10 mouse cellular contexts compared by ENCODE assay signal in genomic region chr4:153806820-153807436, GRCm38 (mm10).
DNase-seq lines count a peak whose midpoint lies in the region; ATAC-seq and TF ChIP-seq lines count a peak whose summit lies in the region.
"Had no signal": no experiment of that assay in that cellular context is flagged by ENCODE, and none has a peak within 500 bp of the region (broad histone marks: within the 10 kb centered on the region; RNA-seq: fewer than 3 reads in every experiment).

No protein-coding gene starts in this region.

- H3K27ac ChIP-seq in forebrain, embryonic 15.5 days (replicated peaks): peak overlapping the region; percentile 84
- 0 out of 2 replicates have a peak overlapping the region, but pooled peaks have one; percentile 39 for H3K27ac ChIP-seq in midbrain, embryonic 12.5 days (replicated peaks)
- H3K27ac ChIP-seq: liver, embryonic 12.5 days had no signal

- WGBS in forebrain, embryonic 15.5 days: 8% methylated on average over 10 of the region's 10 CpGs
- 22% methylated on average over 10 of the region's 10 CpGs for WGBS in midbrain, embryonic 12.5 days

- no peak for TF ChIP-seq CTCF in E14TG2a.4 (conservative IDR thresholded peaks at IDR 0.05; ENCODE audit: low read length)

- peak overlapping the region; percentile 24; the same call in 1 of the 2 replicates for H3K9ac ChIP-seq in forebrain, embryonic 15.5 days (replicated peaks)
- no peak overlapping the region for H3K9ac ChIP-seq in midbrain, embryonic 12.5 days (replicated peaks)
- H3K9ac ChIP-seq: liver, embryonic 12.5 days had no signal

- peaks cover 33% of the 10 kb centered on the region for H3K4me1 ChIP-seq in E14TG2a.4 (replicated peaks; ENCODE audit: low read depth, low read length)
- H3K4me1 ChIP-seq in forebrain, embryonic 15.5 days: peaks cover 21% of the 10 kb centered on the region
- peaks cover 24% of the 10 kb centered on the region for H3K4me1 ChIP-seq in midbrain, embryonic 12.5 days
- H3K4me1 ChIP-seq: liver, embryonic 12.5 days had no signal

- ATAC-seq in forebrain, embryonic 15.5 days (replicated peaks): peak; percentile 53
- peak; percentile 41 for ATAC-seq in midbrain, embryonic 12.5 days (ENCODE audit: low FRiP score, low read depth)
- ATAC-seq: liver, embryonic 12.5 days had no signal

- peaks cover 48% of the 10 kb centered on the region for H3K27me3 ChIP-seq in E14TG2a.4 (ENCODE audit: insufficient read depth, low read length)
- H3K27me3 ChIP-seq in forebrain, embryonic 15.5 days: no peaks in the 10 kb centered on the region
- peaks cover 28% of the 10 kb centered on the region for H3K27me3 ChIP-seq in midbrain, embryonic 12.5 days

- no peaks in the 10 kb centered on the region for H3K36me3 ChIP-seq in E14TG2a.4 (ENCODE audit: insufficient read depth, low read length)
- H3K36me3 ChIP-seq in forebrain, embryonic 15.5 days: no peaks in the 10 kb centered on the region
- no peaks in the 10 kb centered on the region for H3K36me3 ChIP-seq in midbrain, embryonic 12.5 days
- H3K36me3 ChIP-seq: liver, embryonic 12.5 days had no signal

- no peaks in the 10 kb centered on the region for H3K9me3 ChIP-seq in E14TG2a.4 (ENCODE audit: low read length)
- H3K9me3 ChIP-seq in forebrain, embryonic 15.5 days: no peaks in the 10 kb centered on the region
- no peaks in the 10 kb centered on the region for H3K9me3 ChIP-seq in midbrain, embryonic 12.5 days
- H3K9me3 ChIP-seq: liver, embryonic 12.5 days had no signal

- peak; percentile 11 to 27 for DNase-seq in cerebellum, postnatal 14 days
- DNase-seq in cerebellum, adult 18-20 months: no peak
- no peak for DNase-seq in yolk sac, embryonic 10.5 days (ENCODE audit: low spot score)
- no peak for DNase-seq in urinary bladder, adult 2 months (ENCODE audit: low spot score)
- no peak for DNase-seq in ovary, postnatal 14 days (ENCODE audit: low spot score)
- DNase-seq: heart, adult 18-20 months had no signal

- peak overlapping the region; percentile 36 for H3K4me2 ChIP-seq in forebrain, embryonic 15.5 days (replicated peaks)
- H3K4me2 ChIP-seq in midbrain, embryonic 12.5 days (replicated peaks): peak overlapping the region; percentile 49
- H3K4me2 ChIP-seq: liver, embryonic 12.5 days had no signal

- H3K4me3 ChIP-seq in E14TG2a.4 (replicated peaks; ENCODE audit: low read length): 0 out of 2 replicates have a peak overlapping the region, but pooled peaks have one; percentile 10
- H3K4me3 ChIP-seq in forebrain, embryonic 15.5 days: no peak overlapping the region
- 0 out of 2 replicates have a peak overlapping the region, but pooled peaks have one; percentile 13 for H3K4me3 ChIP-seq in midbrain, embryonic 12.5 days
- H3K4me3 ChIP-seq: liver, embryonic 12.5 days had no signal

Comparison
In these comparisons a context has a peak if more than half of its experiments do, and no peak if none do; other contexts are left out.
1. DNase-seq: peak in cerebellum, postnatal 14 days (2 of 2); none in cerebellum, adult 18-20 months (0 of 2), yolk sac, embryonic 10.5 days (single experiment), urinary bladder, adult 2 months (single experiment) and ovary, postnatal 14 days (single experiment).